Mouse (Mus musculus) ovary, postnatal 10 days (tissue): ENCODE data around the gene Asxl2.
"Not testable (repeated sequence)": the region's sequence is repeated elsewhere in the genome, so short reads cannot be mapped to it uniquely, and the experiment has no call there.

Source experiments
- DNase-seq: peaks from one replicate; pipeline ENCODE4 v3.0.0; 2022; ENCODE audit warnings: low spot score

The Asxl2 gene

DNA sequence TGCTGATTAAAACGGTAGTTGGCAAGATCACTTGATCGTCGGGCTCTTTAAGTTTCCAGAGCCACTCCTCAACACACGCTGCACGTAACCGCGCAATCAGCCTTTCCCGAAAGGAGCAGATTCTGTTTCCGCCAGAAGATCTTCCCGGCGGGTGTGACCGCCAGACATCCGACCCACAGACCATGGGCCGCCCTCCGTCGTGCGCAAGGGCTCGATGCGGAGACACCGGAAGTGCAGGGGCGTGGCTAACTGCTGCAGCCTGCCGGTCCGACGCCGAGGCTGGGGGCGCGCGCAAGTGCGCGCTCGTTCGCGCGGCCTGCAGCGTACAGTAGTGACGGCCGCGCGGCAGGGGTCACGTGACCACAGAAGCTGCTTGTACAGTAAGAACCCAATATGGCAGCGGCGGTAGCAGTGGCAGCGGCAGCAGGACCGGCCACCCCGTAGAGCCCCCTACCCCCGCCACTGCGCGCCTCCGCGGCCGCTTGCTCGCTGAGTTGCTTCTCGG, at the start of gene Asxl2:
Gene Asxl2 (plus strand): TSS at position 328 of the 505 bp plus-strand sequence.
- DNase-seq, result peak; percentile 80

DNA sequence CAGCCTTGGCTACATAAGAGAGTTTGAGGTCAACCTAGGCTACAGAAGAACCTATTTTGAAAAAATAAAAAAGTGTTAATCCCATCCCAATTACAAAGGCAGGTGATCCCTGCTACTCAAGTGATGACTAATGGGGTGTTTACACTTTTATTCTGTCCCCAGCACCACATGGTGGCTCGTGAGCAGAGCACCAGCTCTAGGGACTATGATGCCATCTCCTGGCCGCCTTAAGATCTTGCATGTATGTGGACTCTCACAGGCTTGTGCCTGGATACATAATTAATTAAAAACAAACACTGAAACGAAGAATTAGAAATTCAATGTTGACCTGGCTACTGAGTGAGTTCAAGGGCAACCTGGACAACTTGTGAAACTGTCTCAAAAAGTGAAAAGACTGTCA, 49.5 kb upstream of the Asxl2 start:
- no peak for DNase-seq

DNA sequence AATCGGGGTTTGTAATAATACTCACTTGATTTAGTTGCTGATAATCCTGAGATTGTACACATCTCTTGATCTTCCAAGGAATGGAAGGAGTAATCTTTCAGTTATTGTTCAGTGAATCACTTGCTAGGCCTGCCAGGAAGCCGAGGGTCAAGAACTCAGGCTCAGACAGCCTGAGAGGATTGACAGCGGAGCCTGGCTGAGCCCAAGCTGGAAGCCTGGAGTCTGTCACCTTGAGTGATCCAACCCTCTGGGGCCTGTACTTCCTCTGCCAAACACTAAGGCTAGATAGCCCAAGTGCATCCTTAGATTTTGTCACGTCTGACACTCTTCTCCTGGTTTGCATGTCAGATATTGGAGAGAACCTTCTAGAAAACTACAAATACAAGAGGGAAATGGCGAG, 48.9 kb upstream of the Asxl2 start:
- DNase-seq, result no peak

DNA sequence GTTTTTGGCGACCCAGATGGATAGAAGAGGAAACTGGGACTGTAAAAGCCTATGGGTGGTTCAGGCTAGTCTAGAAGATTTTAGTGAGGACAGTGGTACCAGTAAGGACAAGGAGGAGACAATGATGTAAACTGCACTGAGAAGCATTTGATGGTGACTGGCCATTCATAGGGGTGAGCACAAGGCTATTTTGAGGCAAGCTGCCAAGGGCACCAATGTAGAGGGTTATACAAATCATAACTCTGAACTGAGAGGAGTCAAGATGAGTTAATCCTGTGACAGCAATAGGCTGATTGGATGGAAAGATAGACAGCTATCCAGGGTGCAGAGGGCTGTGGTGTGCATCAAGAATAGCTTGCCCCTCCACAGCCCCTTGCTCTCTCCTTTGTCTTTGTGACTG, 41.8 kb upstream of the Asxl2 start:
- DNase-seq, result no peak

GRCm38 (mm10) chr12:3385271-3385670, 41.4 kb upstream of the Asxl2 start:
- no peak for DNase-seq

DNA sequence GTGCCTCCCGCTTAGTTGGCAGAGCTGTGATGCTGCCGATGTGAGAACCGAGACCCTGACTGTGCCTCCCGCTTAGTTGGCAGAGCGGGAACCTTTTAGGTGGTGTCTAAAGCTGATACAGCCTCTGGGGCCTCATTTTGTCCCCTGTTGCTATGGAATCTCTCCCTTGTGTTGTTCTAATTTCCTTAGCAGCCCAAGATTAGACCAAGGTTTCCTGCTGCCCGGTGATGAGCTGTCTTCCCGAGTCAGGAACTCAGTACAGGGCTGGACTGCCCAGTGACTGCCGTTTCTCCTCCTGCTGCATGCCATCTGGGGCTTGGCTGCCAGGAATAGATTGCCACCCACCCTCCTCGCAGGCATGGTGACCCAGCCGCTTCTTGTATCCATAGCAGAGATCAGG, 40.7 kb upstream of the Asxl2 start:
- no peak for DNase-seq

DNA sequence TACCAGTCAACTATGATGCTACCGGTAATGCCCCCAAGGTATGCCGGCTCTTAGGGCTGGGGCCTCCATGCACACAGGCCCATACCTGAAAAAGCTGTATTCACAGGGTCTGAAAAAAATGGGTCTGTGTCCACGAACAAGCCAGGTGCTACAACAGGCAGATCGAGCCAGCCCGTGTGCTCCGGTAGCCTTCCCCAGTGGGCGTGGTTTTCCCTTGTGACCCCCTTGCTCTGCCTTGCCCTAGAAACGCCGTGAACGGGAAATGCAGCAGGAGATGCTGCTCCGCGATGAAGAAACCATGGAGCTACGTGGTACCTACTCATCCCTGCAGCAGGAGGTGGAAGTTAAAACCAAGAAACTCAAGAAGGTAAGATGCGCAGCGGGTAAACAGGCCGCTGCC, 38.8 kb upstream of the Asxl2 start:
- no peak for DNase-seq

DNA sequence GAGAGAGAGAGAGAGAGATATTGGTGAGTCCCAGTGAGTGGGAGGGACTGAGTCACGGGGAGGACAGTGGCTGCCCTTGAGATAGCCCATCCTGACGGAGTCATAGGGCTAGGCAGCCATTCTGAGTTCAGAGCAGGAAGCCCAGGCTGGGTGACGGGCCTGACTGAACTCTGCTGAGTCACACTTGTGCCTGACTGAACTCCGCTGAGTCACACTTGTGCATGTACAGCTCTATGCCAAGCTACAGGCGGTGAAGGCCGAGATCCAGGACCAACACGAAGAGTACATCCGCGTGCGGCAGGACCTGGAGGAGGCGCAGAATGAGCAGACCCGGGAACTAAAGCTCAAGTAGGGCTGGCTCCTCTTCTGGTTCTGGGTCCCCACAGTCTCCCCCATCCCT, 37.3 kb upstream of the Asxl2 start:
- DNase-seq, result no peak

DNA sequence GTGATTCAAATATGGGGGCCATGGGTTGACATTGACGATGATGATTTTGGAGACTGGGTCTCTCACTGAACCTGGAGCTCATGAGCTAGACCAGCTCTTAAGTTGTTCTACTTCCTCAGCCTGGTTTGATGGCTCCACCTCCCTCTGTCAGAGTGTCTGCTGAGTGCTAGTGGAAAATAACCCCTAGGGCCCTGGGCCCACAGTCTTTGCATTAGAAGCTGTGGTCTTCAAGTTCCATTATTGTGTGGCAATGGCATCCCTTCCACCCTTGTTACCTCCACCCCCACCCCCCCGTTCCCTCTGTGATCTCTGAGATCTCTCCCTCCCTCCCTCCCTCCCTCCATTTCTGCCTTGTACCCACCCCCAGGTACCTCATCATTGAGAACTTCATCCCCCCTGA, 36.6 kb upstream of the Asxl2 start:
- no peak for DNase-seq

DNA sequence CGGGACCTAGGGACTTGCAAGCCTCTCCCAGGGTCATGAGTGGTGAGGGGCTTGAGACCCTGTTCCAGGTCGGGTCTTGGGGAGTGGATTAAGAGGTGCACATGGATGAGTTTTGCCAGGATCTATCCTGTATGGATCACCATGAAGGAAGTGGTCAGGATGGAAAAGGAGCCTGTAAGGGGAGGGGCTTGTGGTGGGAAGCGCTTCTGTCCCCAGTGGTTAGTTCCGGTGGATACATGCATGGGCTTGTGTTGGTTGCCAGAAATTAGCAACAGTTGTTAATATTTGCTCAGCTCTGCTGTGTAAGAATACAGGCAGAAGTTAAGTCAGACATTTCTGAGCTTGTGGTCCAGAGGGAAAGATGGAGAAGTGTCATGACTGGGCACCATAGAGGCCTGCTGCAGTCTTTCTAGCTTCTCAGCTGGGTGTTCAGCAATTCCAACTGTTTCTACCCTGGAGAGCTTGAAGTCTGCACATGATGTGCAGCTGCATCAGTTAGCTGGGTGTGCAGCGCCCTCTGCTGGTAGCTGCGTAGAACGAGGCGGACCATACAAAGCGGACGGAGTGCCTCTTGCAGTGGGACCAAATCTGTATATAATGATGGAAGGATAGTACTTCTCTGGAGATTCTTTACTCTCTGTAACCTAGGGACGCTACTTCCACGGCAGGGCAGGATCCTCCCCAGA, 35.9 kb upstream of the Asxl2 start:
- peak; percentile 46 for DNase-seq

DNA sequence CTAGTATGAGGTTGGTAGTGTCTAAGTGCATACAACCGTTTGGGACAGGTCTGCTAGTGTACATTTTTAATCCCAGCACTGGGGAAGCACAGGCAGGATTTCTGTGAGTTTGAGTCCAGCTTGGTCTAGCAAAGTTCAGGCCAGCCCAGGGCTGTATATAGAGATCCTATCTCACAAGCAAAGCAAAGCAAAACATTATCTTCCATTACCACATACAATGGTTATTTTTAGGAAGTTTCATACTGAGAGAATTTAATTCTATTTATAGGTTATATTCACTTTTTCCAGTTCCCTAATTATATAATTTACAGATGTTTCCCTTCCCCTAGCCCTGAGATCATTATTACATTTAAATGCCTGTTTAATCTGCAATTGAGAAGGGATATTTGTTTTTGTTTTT, 35.4 kb upstream of the Asxl2 start:
- DNase-seq, result no peak

- no peak for DNase-seq
Measured at GRCm38 (mm10) chr12:3393140-3393539, 33.5 kb upstream of the Asxl2 start.

GRCm38 (mm10) chr12:3396931-3397330, 29.7 kb upstream of the Asxl2 start:
- no peak for DNase-seq

DNA sequence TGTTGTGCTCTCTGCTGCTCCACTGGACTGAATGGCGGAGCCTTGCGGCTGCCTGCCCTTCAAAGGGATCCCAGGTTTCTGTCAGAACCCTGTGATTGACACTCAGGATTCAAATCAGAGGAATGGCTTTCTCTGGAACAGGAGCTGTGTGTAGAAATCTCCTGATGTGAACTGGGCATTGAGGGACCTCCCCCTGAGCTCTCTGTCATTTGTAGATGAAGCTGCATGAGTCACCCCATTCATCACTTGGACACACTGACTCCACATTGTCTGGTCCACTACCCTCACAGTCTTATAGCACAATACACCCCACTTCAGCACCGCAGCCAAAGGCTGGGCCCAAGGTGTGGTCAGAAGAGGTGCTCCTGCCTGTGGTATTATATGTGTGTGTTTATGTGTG, 21.0 kb upstream of the Asxl2 start:
- DNase-seq, result not testable (repeated sequence)

DNA sequence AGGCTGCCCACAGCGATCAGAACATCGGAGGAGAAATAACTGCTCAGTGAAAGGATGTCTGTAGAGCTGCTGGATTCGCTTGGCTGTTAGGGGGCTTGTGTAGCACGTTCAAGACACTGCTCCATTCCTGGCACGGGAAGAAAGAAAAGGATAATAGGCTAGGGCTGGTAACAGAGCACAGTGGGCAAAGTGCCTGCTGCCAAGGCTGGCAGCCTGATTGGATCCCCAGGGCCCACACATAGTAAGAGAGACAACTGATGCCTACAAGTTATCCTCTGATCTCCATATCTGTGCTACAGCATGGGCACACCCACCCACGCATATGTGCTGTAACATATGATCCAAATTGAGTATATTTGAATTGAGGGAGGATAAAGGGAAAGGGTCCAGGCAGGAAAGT, 20.1 kb upstream of the Asxl2 start:
- DNase-seq, result no peak

DNA sequence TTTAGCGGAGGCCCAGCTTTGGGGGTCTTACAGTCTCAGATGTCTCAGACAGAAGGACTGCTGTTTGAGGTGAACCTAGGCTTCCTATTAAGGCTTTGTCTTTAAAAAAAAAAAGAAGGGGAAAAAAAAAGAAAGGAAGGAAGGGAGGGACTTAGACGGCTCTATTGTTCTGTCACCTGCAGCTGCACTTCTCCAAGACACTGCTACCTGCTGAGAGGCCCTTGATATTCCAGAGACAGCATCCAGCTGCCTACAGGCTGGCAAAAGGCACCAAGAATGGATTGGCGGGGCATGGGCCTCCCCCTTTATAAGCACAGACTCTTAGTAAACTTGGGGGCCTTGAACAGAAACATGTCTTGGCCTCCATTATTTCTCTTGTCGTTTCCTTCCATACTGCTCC, 11.7 kb upstream of the Asxl2 start:
- DNase-seq, result no peak

GRCm38 (mm10) chr12:3418761-3419160, 7.9 kb upstream of the Asxl2 start:
- DNase-seq, result no peak

DNA sequence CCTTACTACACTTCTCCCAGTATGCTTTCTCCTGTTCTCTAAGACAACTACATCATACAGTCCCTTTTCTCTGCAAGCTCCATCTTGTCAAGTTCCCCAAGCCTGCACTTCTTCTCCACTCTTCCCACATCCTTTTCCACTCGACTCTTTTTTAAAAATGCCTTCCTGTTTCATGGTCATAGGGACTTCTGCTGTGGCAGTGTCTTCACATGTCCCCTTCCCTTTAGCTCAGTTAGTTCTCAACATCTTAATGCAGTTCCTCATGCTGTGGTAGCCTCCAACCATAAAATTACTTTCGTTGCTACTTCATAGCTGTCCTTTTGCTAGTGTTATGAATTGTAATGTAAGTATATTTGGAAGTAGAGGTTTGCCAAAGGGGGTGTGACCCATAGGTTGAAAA, 6.1 kb upstream of the Asxl2 start:
- DNase-seq, result no peak

DNA sequence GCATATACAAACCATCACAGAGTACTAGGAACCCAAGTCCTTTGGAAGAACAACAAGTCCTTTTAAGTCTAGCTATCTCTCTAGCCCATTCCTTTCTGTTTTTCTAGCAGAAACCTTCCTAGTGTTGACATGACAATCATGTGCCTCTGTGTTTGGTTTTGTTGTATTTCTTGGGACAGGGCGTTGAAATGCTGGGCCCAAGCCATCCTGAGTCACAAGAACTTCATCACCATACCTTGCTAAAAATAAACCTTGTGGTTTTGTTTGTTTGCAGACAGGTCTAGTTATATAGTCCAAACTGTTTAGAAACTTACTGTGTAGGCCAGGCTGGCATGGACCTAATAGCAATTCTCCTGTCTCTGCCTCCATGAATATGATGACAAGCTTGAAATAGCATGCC, 3.9 kb upstream of the Asxl2 start:
- no peak for DNase-seq

- DNase-seq, result no peak
Measured at GRCm38 (mm10) chr12:3424179-3424578, 2.5 kb upstream of the Asxl2 start.

DNA sequence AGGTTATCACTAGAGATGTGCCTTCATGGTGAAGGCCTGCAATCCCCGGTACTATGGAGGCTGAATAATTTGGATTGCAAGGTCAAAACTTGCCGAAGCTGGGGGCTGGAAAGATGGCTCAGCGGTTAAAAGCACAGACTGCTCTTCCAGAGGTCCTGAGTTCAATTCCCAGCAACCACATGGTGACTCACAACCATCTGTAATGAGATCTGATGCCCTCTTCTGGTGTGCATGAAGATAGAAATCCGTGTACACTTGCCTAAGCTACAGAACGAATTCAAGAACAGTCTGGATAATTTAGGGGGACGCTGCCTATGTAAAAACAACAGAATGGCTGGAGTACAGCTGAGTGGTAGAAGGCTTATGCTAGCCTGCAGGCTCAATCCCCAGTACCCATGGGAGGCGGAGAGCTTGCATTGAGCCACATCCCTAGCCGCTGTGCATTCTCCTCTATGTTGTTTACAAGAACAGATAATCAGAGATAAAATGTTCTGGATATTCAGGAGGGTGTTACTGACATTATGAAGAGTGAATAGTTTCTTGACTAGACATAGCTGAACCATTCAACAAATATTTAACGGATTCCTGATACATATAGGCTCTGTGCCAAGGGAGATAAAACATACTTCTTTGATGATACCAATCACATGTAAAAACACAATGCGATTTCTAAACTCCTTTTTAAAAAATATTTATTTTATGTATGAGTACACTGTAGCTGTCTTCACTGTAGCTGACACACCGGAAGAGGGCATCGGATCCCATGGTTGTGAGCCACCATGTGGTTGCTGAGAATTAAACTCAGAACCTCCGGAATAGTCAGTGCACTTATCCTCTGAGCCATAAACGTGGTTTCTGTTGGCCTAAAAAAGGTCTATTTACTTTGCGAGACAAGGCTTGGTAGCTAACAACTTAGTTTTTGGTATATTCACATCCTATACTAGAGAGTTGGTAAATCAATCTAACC, 999 bp upstream of the Asxl2 start:
- no peak for DNase-seq

DNA sequence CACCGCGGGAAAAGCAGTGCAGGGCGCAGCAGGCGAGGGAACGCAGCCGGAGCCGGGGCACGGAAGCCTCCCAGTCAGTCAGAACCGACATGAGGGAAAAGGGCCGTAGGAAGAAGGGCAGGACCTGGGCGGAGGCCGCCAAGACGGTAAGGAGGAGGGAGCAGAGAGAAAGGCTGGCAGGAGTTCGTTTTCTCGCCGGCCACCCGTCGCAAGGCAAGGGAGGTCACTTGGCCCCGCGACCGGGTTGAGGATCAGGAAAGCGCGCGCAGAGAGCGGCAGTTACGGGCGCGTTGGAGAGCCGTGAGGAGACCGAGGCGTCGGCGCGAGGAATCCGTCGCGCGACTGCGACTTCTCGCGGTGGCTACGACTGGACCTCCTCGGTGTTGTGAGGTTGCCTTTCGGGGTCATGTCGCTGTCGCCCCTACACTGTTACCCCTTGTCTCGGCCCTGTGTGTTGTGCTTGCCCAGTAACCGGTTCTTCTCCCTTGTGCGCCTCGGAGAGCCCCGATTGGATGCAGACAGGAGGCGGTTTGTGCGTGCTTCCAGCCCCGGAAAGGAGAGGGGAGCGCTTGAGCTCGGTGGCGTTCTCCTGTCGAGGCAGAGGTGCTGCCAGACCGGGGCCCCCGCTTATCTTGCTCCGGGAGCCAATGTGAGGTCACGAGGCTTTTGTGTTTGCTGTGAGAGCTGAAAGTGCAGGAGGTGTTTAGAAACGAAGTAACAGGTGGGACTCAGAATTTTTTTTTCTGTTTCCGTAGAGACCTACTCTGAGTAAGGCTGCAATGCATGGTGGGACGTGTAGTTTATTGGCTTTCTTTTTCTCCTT, 621 bp downstream of the Asxl2 start:
- peak; percentile 61 for DNase-seq
